Mouse (Mus musculus) limb, embryonic 14.5 days (tissue): ENCODE measurements around the gene Tnik. TPM values are rescaled to one million over a fixed set of nuclear protein-coding genes. Genes with fewer than 3 reads are reported as not detected.

Experiments used
- ATAC-seq: fragments of 200-750 bp; cut with Nextera tagmentation; 2 replicates; pipeline ENCODE4 v1.8.0; 2017; ENCODE audit warnings: low read depth, moderate number of reproducible peaks, moderate TSS enrichment; ENCODE audit not compliant: low FRiP score
- DNase-seq: peaks from one replicate; pipeline ENCODE4 v3.0.0-alpha.2; 2015; ENCODE audit warnings: low spot score
- H3K27ac ChIP-seq: fragments of 300-500 bp; sonication (generic); replicated peaks from 2 replicates; pipeline ENCODE4 v1.5.1; 2014; ENCODE audit warnings: low read depth, mild to moderate bottlenecking, low read length, moderate library complexity, mixed read lengths
- H3K27me3 ChIP-seq: fragments of 300-500 bp; sonication (generic); 2 replicates; pipeline ENCODE4 v1.6.1; 2014; ENCODE audit warnings: low read length, mixed read lengths; ENCODE audit not compliant: control insufficient read depth, insufficient read depth
- H3K36me3 ChIP-seq: fragments of 300-500 bp; sonication (generic); 2 replicates; pipeline ENCODE4 v1.6.1; 2014; ENCODE audit warnings: mild to moderate bottlenecking, low read length, moderate library complexity, mixed read lengths; ENCODE audit not compliant: control insufficient read depth, insufficient read depth
- H3K4me1 ChIP-seq: fragments of 300-500 bp; sonication (generic); 2 replicates; pipeline ENCODE4 v1.6.1; 2014; ENCODE audit warnings: antibody characterized with exemption, low read length, mixed read lengths; ENCODE audit not compliant: control insufficient read depth, insufficient read depth
- H3K4me2 ChIP-seq: fragments of 300-500 bp; sonication (generic); replicated peaks from 2 replicates; pipeline ENCODE4 v1.6.1; 2014; ENCODE audit warnings: low read depth, mild to moderate bottlenecking, low read length, moderate library complexity; ENCODE audit not compliant: severe bottlenecking
- H3K4me3 ChIP-seq: fragments of 300-500 bp; sonication (generic); replicated peaks from 2 replicates; pipeline ENCODE4 v1.5.1; 2014; ENCODE audit warnings: low read length
- H3K9ac ChIP-seq: fragments of 300-500 bp; sonication (generic); 2 replicates; pipeline ENCODE4 v1.6.1; 2014; ENCODE audit warnings: mild to moderate bottlenecking, low read depth, low read length, moderate library complexity; ENCODE audit not compliant: severe bottlenecking
- H3K9me3 ChIP-seq: fragments of 300-500 bp; sonication (generic); 2 replicates; pipeline ENCODE4 v1.6.1; 2016; ENCODE audit warnings: low read length; ENCODE audit not compliant: control insufficient read depth
- POLR2A ChIP-seq: fragments of 200-500 bp; IDR thresholded peaks from 2 replicates; pipeline ENCODE4 v1.8.0; 2012; ENCODE audit warnings: inconsistent platforms, mild to moderate bottlenecking, moderate library complexity, borderline replicate concordance; ENCODE audit not compliant: insufficient read depth, insufficient read length; ENCODE audit errors: extremely low read depth
- WGBS: fragments of 180-500 bp; shearing (Covaris S2); extraction: QIAGEN DNeasy Blood & Tissue Kit; methylation state at CpG from one replicate; pipeline ENCODE4 v1.1.7; 2014; 5-methylcytosine and 5-hydroxymethylcytosine counted together
- polyA plus RNA-seq, 2 experiments: library from polyadenylated mRNA; depleted of rRNA in 1 of 2; stranded (reverse) in 1 of 2; unstranded in 1 of 2; fragments of >200 nt; fragmentation: Nextera tagmentation in 1 of 2; extraction: Ambion mirVana in 1 of 2; gene quantifications; 2 replicates each; pipeline versions ENCODE4 v1.2.1 to v1.2.3; 2012 to 2014

Gene Tnik
- polyA plus RNA-seq, 2 experiments: 5.4 to 9.6 TPM

DNA sequence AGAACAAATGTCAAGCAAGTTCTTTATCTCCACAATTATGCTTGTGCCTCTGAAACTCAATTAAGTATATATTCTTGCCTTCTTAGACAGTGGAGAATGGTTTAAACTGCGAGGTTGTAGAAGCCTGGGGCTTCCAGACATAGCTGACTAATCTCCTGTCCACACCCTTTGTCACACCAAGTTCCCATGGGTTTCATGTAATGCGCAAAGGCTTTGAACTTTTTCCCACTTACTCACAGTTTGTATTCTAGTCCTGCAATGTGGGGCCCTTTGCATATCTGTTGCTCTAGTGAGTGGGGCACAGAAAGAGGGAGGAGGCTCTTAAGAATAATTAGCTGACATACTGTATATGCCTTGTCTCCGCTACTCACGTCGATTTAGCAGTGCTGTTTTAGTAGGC is 174.4 kb downstream of the Tnik start:
- Histone ChIP-seq H3K36me3 (no peaks in the 10 kb centered on the region), H3K4me2 (no peak overlapping the region), H3K9ac (no peak overlapping the region), H3K27ac (no peak overlapping the region), H3K4me3 (no peak overlapping the region), H3K27me3 (no peaks in the 10 kb centered on the region), H3K4me1 (peaks cover 7% of the 10 kb centered on the region), H3K9me3 (no peaks in the 10 kb centered on the region)
- no peak for DNase-seq
- 78% methylated on average over 5 of the region's 5 CpGs for WGBS
- no peak for TF ChIP-seq POLR2A
- ATAC-seq: no peak

DNA sequence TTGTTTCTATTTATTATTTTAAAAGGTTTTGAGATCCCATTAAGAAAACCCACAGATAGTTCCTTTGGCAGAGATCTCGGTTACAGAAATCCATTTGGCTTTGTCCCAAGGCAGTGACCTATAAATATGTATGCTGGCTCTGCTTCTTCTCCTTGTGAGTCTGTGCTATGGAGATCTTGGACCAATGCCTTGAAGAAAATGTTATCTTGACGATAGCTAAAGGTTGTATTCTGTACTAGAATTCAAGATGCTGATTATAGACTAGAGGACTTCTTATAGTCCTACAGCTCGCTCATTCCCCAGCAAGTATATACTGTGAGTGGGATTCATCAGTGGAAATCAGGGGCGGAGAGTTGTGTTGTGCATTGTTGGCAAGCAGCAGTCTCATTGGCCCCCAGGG is 178.5 kb downstream of the Tnik start:
- no peak overlapping the region for H3K4me2 ChIP-seq
- no peaks in the 10 kb centered on the region for H3K36me3 ChIP-seq
- no peak overlapping the region for H3K27ac ChIP-seq
- H3K4me3 ChIP-seq: no peak overlapping the region
- DNase-seq (peak; percentile 48), ATAC-seq (no peak)
- 67% methylated on average over 4 of the region's 4 CpGs for WGBS
- no peaks in the 10 kb centered on the region for H3K27me3 ChIP-seq
- no peak overlapping the region for H3K9ac ChIP-seq
- peaks cover 7% of the 10 kb centered on the region for H3K4me1 ChIP-seq
- H3K9me3 ChIP-seq: no peaks in the 10 kb centered on the region
- no peak for TF ChIP-seq POLR2A

DNA sequence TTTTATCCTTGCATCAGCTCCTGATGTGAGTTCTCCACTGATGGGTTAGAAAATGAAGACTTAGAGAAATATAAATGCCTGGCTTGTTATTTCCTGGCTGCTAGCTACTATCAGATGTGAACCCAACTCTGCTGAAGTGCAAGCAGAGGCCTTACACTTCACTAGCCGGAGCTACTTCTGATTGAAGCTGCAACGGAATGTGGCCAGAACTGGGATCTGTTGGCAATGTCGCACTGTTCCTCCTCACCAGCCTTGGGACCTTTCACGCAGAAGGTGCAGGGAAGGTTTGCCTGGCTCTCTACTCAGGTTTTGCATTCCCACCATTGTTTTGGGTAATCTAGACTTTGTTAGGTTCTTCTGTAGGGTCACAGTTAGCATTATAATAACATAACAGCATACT is 179.1 kb downstream of the Tnik start:
- Histone ChIP-seq H3K9me3 (peaks cover 6% of the 10 kb centered on the region; the same call in 1 of the 2 replicates), H3K36me3 (no peaks in the 10 kb centered on the region), H3K27me3 (no peaks in the 10 kb centered on the region), H3K4me3 (no peak overlapping the region), H3K4me1 (peaks cover 7% of the 10 kb centered on the region), H3K27ac (no peak overlapping the region), H3K9ac (no peak overlapping the region), H3K4me2 (no peak overlapping the region)
- 87% methylated on average over 4 of the region's 4 CpGs for WGBS
- no peak for ATAC-seq
- TF ChIP-seq POLR2A: no peak
- no peak for DNase-seq

DNA sequence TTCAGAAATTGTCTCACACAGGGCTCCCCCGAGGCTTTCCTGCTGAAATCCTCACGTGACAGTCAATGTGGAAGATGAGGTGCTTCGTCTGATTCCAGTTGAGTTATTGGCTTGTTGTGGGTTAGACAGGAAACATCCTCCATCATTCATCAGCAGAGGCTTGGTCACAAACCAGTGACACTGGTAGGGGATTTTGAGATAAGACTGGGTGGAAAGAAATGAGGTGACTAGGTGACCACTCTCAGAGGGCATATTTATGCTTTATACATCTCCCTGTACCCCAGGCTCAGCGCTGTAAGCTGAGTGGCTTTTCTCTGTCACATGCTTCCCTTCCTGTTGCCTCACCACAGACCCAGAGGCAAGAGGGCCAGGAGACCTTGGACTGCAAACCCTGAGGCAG is 184.9 kb downstream of the Tnik start:
- TF ChIP-seq POLR2A: no peak
- no peak overlapping the region for H3K4me2 ChIP-seq
- no peaks in the 10 kb centered on the region for H3K36me3 ChIP-seq
- no peak overlapping the region for H3K9ac ChIP-seq
- peaks cover 6% of the 10 kb centered on the region; the same call in 1 of the 2 replicates for H3K9me3 ChIP-seq
- 81% methylated on average over 4 of the region's 4 CpGs for WGBS
- DNase-seq (no peak), ATAC-seq (no peak)
- H3K27ac ChIP-seq: no peak overlapping the region
- H3K27me3 ChIP-seq: no peaks in the 10 kb centered on the region
- H3K4me1 ChIP-seq: no peaks in the 10 kb centered on the region
- H3K4me3 ChIP-seq: no peak overlapping the region

DNA sequence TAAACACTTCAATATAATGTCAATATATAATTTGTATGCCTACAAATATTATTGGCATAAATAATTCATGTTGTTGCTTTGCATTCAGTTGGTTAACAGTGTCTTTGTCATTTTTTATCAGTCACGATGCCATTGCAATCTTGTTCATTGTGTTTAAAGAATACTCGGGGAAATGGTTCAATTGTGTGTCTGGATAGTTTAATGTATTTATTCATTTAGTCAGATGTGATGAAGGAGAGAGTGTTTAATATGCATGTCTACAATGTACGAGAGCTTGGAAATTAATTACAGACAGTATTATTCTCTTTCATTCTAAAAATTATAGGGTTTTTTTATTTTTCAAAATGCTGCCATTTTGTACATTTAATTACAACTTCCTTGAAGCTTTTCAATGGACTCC is 190.4 kb downstream of the Tnik start:
- TF ChIP-seq POLR2A: no peak
- Histone ChIP-seq H3K27ac (no peak overlapping the region), H3K4me1 (no peaks in the 10 kb centered on the region), H3K4me3 (no peak overlapping the region), H3K9me3 (no peaks in the 10 kb centered on the region), H3K4me2 (no peak overlapping the region), H3K9ac (no peak overlapping the region), H3K27me3 (no peaks in the 10 kb centered on the region), H3K36me3 (no peaks in the 10 kb centered on the region)
- no peak for ATAC-seq
- WGBS: 92% methylated on average over 3 of the region's 3 CpGs
- DNase-seq: no peak

DNA sequence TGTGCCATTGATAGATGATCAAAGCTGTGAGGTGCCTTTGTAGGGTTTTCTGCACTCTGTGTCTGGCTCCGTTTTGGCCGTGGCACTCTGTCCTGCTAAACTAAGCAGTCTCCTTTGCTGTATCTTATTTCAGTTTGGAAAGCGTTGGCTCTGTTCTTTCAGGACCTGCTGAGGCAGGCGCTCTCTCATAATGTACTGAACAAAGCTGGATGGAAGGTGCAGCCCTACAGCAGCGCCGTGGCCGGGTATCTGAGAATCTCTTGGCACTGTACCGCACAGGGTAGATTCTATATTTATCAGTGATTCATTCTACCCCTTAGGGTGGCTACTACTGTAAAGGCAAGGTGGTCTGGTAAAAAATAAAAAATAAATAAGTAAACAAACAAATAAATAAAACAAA is 193.8 kb downstream of the Tnik start:
- H3K4me3 ChIP-seq: no peak overlapping the region
- no peak overlapping the region for H3K4me2 ChIP-seq
- no peaks in the 10 kb centered on the region for H3K9me3 ChIP-seq
- WGBS: 68% methylated on average over 8 of the region's 8 CpGs
- DNase-seq (no peak), ATAC-seq (no peak)
- no peaks in the 10 kb centered on the region for H3K36me3 ChIP-seq
- H3K27ac ChIP-seq: no peak overlapping the region
- TF ChIP-seq POLR2A: no peak
- H3K9ac ChIP-seq: no peak overlapping the region
- H3K27me3 ChIP-seq: no peaks in the 10 kb centered on the region
- no peaks in the 10 kb centered on the region for H3K4me1 ChIP-seq
